Mouse (Mus musculus): Measurements from ENCODE around the gene Atp2a1. TPM values are rescaled to one million over a fixed set of nuclear protein-coding genes. Genes with fewer than 3 reads are reported as not detected.

The Atp2a1 gene
- 0.12 and 0.24 TPM in 2 replicates for polyA plus RNA-seq (2014; fragmentation: Nextera tagmentation; extraction: Ambion mirVana)

DNA sequence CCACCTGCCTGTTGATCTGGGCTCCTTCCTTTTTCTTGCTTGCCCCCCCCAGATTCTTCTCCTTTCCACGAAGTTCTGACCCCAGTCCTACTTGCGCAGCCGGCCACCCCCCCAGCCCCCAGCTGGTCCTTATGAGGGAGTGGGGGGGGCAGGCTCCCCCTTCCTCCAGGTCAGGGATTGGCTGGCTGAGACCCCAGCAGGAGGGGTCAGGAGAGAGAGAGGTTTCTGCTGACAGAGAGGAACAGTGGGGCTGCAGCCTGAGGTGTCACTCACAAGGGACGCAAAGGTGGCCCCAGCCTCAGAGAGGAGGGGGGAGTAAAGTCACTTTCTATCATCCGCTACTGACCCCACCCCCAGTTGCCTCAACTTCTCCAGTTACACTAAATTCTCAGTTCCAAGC, at the start of gene Atp2a1:
Gene Atp2a1, minus strand, starts transcription at position 105 of the 400 bp plus-strand sequence.
- no peak within 1 kb of the TSS for H3K27ac ChIP-seq (ENCODE audit: low read depth, low read length)
- no peak within 1 kb of the TSS for H3K4me3 ChIP-seq (ENCODE audit: low read depth, low read length)
- no peaks in the 10 kb centered on the region for H3K27me3 ChIP-seq (replicated peaks; ENCODE audit: control insufficient read depth, insufficient read depth, low read length)
- DNase-seq (ENCODE audit: low spot score) = no peak
- WGBS = 58% methylated on average over 5 of the region's 5 CpGs
- peaks cover 19% of the 10 kb centered on the region for H3K36me3 ChIP-seq (ENCODE audit: control insufficient read depth, insufficient read depth, low read length)
- no peak within 1 kb of the TSS for H3K4me2 ChIP-seq (ENCODE audit: low read length)
- ATAC-seq = no peak
- H3K4me1 ChIP-seq (ENCODE audit: control insufficient read depth, insufficient read depth, low read length) = no peaks in the 10 kb centered on the region
- no peaks in the 10 kb centered on the region for H3K9me3 ChIP-seq (replicated peaks; ENCODE audit: control insufficient read depth, low read length)
- no peak within 1 kb of the TSS for H3K9ac ChIP-seq (ENCODE audit: low read length)

DNA sequence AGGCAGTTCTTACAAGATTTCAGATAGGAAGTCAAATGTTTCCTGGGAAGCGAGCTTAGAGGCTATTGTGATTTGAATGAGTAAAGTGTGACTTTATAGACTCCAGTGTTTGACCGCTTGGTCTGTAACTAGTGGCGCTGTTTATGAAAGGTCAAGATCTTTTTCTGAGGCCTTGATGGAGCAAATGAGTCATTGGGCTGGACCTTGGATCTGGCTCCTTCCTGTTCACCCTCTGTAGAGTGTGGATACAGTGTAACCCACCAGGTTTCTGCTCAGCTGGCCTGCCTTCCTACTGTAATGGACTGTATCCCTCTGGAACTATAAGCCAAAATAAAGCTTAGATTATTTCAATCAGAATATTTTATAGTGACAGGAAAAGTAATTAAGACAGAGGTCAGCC, 48.4 kb upstream of the Atp2a1 start:
- no peak for DNase-seq (ENCODE audit: low spot score)
- Histone ChIP-seq H3K4me3 (ENCODE audit: low read depth, low read length) (no peak overlapping the region), H3K4me2 (ENCODE audit: low read length) (no peak overlapping the region), H3K4me1 (ENCODE audit: control insufficient read depth, insufficient read depth, low read length) (no peaks in the 10 kb centered on the region), H3K9ac (ENCODE audit: low read length) (no peak overlapping the region), H3K27ac (ENCODE audit: low read depth, low read length) (no peak overlapping the region), H3K9me3 (replicated peaks; ENCODE audit: control insufficient read depth, low read length) (no peaks in the 10 kb centered on the region), H3K36me3 (ENCODE audit: control insufficient read depth, insufficient read depth, low read length) (no peaks in the 10 kb centered on the region), H3K27me3 (replicated peaks; ENCODE audit: control insufficient read depth, insufficient read depth, low read length) (no peaks in the 10 kb centered on the region)
- WGBS = 83% methylated on average over 3 of the region's 3 CpGs
- ATAC-seq = no peak

DNA sequence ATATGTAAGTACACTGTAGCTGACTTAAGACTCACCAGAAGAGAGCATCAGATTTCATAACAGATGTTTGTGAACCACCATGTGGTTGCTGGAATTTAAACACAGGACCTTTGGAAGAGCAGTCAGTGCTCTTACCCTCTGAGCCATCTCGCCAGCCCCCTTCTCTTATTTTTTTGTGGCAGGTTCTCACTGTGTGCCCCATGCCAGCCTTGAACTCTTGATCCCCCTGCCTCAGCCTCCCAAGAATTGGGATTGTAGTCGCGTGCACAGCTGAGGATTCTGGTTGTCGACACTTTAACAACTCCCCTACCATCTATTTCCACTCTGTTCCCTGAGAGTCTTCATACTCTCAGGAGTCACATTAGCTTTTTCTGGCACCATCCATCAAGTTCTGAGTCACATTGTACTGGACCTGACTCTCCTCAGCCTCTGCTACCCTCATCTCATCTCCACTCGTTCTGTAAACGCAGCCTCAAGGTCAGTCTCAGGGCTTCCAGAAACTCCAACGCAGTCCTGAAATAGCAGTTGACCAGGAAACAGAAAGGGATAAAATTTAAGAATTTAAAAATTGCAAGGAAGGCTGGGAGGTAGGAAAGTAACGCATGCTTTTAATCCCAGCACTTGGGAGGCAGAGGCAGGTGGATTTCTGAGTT, 44.3 kb upstream of the Atp2a1 start:
- Histone ChIP-seq H3K4me1 (ENCODE audit: control insufficient read depth, insufficient read depth, low read length) (peaks cover 3% of the 10 kb centered on the region), H3K9ac (ENCODE audit: low read length) (no peak overlapping the region), H3K4me2 (ENCODE audit: low read length) (no peak overlapping the region), H3K4me3 (ENCODE audit: low read depth, low read length) (no peak overlapping the region), H3K27me3 (replicated peaks; ENCODE audit: control insufficient read depth, insufficient read depth, low read length) (no peaks in the 10 kb centered on the region), H3K9me3 (replicated peaks; ENCODE audit: control insufficient read depth, low read length) (no peaks in the 10 kb centered on the region), H3K27ac (ENCODE audit: low read depth, low read length) (no peak overlapping the region), H3K36me3 (ENCODE audit: control insufficient read depth, insufficient read depth, low read length) (no peaks in the 10 kb centered on the region)
- DNase-seq (ENCODE audit: low spot score) = no peak
- 90% methylated on average over 8 of the region's 8 CpGs for WGBS
- no peak for ATAC-seq

- no peak overlapping the region for H3K9ac ChIP-seq (ENCODE audit: low read length)
- WGBS = 90% methylated on average over 2 of the region's 2 CpGs
- no peaks in the 10 kb centered on the region for H3K9me3 ChIP-seq (replicated peaks; ENCODE audit: control insufficient read depth, low read length)
- H3K4me2 ChIP-seq (ENCODE audit: low read length) = no peak overlapping the region
- peaks cover 14% of the 10 kb centered on the region for H3K36me3 ChIP-seq (ENCODE audit: control insufficient read depth, insufficient read depth, low read length)
- ATAC-seq (no peak), DNase-seq (ENCODE audit: low spot score) (no peak)
- H3K4me3 ChIP-seq (ENCODE audit: low read depth, low read length) = no peak overlapping the region
- no peaks in the 10 kb centered on the region for H3K27me3 ChIP-seq (replicated peaks; ENCODE audit: control insufficient read depth, insufficient read depth, low read length)
- no peak overlapping the region for H3K27ac ChIP-seq (ENCODE audit: low read depth, low read length)
- peaks cover 11% of the 10 kb centered on the region for H3K4me1 ChIP-seq (ENCODE audit: control insufficient read depth, insufficient read depth, low read length)
These were observed 42.0 kb upstream of the Atp2a1 start for GRCm38 (mm10) chr7:126504913-126505312.

DNA sequence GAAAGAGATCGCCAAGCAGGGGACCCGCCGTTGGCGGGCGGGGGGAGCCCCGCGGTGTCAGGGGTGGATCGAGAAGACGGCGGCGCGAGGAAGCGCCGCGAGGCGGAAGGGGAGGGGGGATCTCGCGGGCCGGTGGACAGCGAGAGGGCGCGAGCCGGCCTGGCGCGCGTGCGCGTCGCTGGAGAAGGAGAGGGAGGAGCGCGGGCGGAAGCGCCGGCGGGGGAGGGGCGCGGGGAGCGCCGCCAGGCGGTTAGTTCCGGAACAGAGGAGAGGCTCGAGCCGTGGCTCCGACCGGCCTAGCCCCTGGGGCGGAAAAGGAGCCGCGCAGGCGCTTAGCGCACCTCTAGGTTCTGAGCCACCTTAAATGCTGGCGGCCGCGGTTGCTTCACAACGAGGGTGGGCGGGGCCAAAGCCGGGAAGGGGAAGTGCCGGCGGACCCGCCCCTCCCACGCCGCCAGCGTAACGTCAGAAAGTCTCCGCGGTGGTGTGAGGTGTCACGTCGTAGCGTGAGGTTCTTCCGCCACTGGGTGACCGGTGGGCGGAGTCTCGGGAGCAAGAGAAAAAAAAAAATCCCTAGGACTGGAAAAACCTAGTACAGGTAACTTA, 40.5 kb upstream of the Atp2a1 start, which contains the start of gene Atxn2l:
Gene Atxn2l, minus strand, starts transcription at position 165 of the 606 bp plus-strand sequence.
- Histone ChIP-seq H3K9ac (ENCODE audit: low read length) (peak within 1 kb of the TSS; percentile 99), H3K4me2 (ENCODE audit: low read length) (peak within 1 kb of the TSS; percentile 67), H3K36me3 (ENCODE audit: control insufficient read depth, insufficient read depth, low read length) (peaks cover 29% of the 10 kb centered on the region), H3K27ac (ENCODE audit: low read depth, low read length) (peak within 1 kb of the TSS; percentile 98), H3K4me3 (ENCODE audit: low read depth, low read length) (peak within 1 kb of the TSS; percentile 100), H3K9me3 (replicated peaks; ENCODE audit: control insufficient read depth, low read length) (no peaks in the 10 kb centered on the region), H3K27me3 (replicated peaks; ENCODE audit: control insufficient read depth, insufficient read depth, low read length) (no peaks in the 10 kb centered on the region), H3K4me1 (ENCODE audit: control insufficient read depth, insufficient read depth, low read length) (peaks cover 11% of the 10 kb centered on the region)
- ATAC-seq = peak; percentile 87
- peak; percentile 99 for DNase-seq (ENCODE audit: low spot score)
- under 1% methylated on average over 64 of the region's 72 CpGs for WGBS

DNA sequence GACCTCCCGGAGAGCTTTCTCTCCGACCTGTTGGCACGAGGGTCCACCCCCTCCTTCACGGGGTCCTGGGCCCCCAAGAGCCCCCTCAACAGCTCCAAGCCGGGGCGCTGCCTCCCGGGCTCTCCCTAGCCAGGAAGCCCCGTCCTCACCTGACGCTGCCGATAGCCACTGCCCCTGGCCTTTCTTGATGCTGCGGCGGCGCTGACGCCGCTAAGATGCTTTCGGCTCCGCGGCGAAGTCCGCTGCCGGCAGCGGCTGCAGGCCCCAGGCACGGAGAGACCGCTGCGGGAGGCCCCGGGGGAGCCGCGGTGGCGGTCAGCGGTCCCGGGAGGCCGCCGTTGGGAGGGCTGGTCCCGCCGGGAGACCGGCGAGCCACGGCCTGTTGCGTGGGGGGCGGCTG, 39.8 kb upstream of the Atp2a1 start:
- Histone ChIP-seq H3K36me3 (ENCODE audit: control insufficient read depth, insufficient read depth, low read length) (peaks cover 35% of the 10 kb centered on the region), H3K4me3 (ENCODE audit: low read depth, low read length) (peak overlapping the region; percentile 100), H3K27ac (ENCODE audit: low read depth, low read length) (peak overlapping the region; percentile 98), H3K4me2 (ENCODE audit: low read length) (peak overlapping the region; percentile 67), H3K4me1 (ENCODE audit: control insufficient read depth, insufficient read depth, low read length) (peaks cover 11% of the 10 kb centered on the region), H3K9ac (ENCODE audit: low read length) (peak overlapping the region; percentile 99), H3K9me3 (replicated peaks; ENCODE audit: control insufficient read depth, low read length) (no peaks in the 10 kb centered on the region), H3K27me3 (replicated peaks; ENCODE audit: control insufficient read depth, insufficient read depth, low read length) (no peaks in the 10 kb centered on the region)
- DNase-seq (ENCODE audit: low spot score) (no peak), ATAC-seq (no peak)
- under 1% methylated on average over 40 of the region's 40 CpGs for WGBS

DNA sequence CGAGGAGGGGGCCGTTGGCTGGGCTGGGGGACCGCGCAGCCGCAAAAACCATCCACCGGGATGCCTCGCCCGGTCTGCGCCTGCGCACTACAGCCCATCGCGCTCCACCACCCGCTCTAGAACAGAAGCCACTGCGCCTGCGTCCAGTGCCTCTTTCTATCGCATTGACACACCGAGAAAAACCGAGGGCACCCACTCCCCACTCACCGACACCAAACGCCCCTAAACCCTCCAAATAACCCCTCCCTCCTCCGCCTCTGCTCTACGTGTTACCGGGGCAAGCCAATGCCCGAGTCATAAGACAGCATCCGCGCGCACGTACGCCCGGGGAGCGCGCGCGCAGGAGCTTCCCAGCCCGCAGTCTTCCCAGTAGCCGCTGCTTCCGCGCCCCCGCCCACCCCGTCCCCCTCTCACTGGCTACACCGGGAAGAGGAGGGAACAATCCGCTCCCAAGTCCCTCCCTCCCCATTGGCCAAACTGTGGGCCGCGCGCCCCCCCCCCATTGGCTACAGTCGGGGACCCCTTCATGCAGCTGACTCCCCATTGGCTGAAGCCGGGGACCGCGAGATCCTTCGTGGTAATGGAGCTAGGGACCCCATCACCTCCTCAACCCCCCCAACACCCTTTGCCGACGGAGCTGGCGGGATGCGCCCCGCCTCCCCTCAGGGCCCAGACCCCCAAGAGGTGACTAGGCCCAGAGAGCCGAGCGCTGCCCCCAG, 39.3 kb upstream of the Atp2a1 start:
- peak overlapping the region; percentile 67 for H3K4me2 ChIP-seq (ENCODE audit: low read length)

GRCm38 (mm10) chr7:126501684-126502022, 38.7 kb upstream of the Atp2a1 start:
- DNase-seq (ENCODE audit: low spot score) (no peak), ATAC-seq (no peak)
- peak overlapping the region; percentile 100 for H3K4me3 ChIP-seq (ENCODE audit: low read depth, low read length)
- H3K27ac ChIP-seq (ENCODE audit: low read depth, low read length) = peak overlapping the region; percentile 98
- H3K36me3 ChIP-seq (ENCODE audit: control insufficient read depth, insufficient read depth, low read length) = peaks cover 46% of the 10 kb centered on the region
- H3K27me3 ChIP-seq (replicated peaks; ENCODE audit: control insufficient read depth, insufficient read depth, low read length) = no peaks in the 10 kb centered on the region
- no peaks in the 10 kb centered on the region for H3K9me3 ChIP-seq (replicated peaks; ENCODE audit: control insufficient read depth, low read length)
- peak overlapping the region; percentile 99 for H3K9ac ChIP-seq (ENCODE audit: low read length)
- H3K4me2 ChIP-seq (ENCODE audit: low read length) = peak overlapping the region; percentile 67
- peaks cover 11% of the 10 kb centered on the region for H3K4me1 ChIP-seq (ENCODE audit: control insufficient read depth, insufficient read depth, low read length)
- WGBS = 4% methylated on average over 9 of the region's 9 CpGs

More for the DNA sequence above, 39.3 kb upstream of the Atp2a1 start:
- WGBS = under 1% methylated on average over 54 of the region's 57 CpGs
- DNase-seq (ENCODE audit: low spot score) (peak; percentile 98), ATAC-seq (peak; percentile 88)
- Histone ChIP-seq H3K9me3 (replicated peaks; ENCODE audit: control insufficient read depth, low read length) (no peaks in the 10 kb centered on the region), H3K4me1 (ENCODE audit: control insufficient read depth, insufficient read depth, low read length) (peaks cover 11% of the 10 kb centered on the region), H3K27me3 (replicated peaks; ENCODE audit: control insufficient read depth, insufficient read depth, low read length) (no peaks in the 10 kb centered on the region), H3K9ac (ENCODE audit: low read length) (peak overlapping the region; percentile 99), H3K36me3 (ENCODE audit: control insufficient read depth, insufficient read depth, low read length) (peaks cover 41% of the 10 kb centered on the region), H3K4me3 (ENCODE audit: low read depth, low read length) (peak overlapping the region; percentile 100), H3K27ac (ENCODE audit: low read depth, low read length) (peak overlapping the region; percentile 98)

GRCm38 (mm10) chr7:126499416-126499815, 36.5 kb upstream of the Atp2a1 start:
- Histone ChIP-seq H3K9ac (ENCODE audit: low read length) (no peak overlapping the region), H3K9me3 (replicated peaks; ENCODE audit: control insufficient read depth, low read length) (no peaks in the 10 kb centered on the region), H3K4me1 (ENCODE audit: control insufficient read depth, insufficient read depth, low read length) (peaks cover 11% of the 10 kb centered on the region), H3K27ac (ENCODE audit: low read depth, low read length) (no peak overlapping the region), H3K4me3 (ENCODE audit: low read depth, low read length) (no peak overlapping the region), H3K27me3 (replicated peaks; ENCODE audit: control insufficient read depth, insufficient read depth, low read length) (no peaks in the 10 kb centered on the region), H3K36me3 (ENCODE audit: control insufficient read depth, insufficient read depth, low read length) (peaks cover 69% of the 10 kb centered on the region), H3K4me2 (ENCODE audit: low read length) (no peak overlapping the region)
- WGBS = 93% methylated on average over 7 of the region's 7 CpGs
- ATAC-seq (no peak), DNase-seq (ENCODE audit: low spot score) (no peak)
